Mouse (Mus musculus) lung, embryonic 16.5 days (tissue): ENCODE measurements around the gene Txlna. TPM values are rescaled to one million over a fixed set of nuclear protein-coding genes. Genes with fewer than 3 reads are reported as not detected.

Experiments
- microRNA-seq: library from miRNA; unstranded; fragments of <30 nt; microRNA quantifications from one replicate; pipeline ENCODE4, GENCODE M21; 2016
- polyA plus RNA-seq: library from polyadenylated mRNA; unstranded; fragments of >200 nt; fragmentation: Nextera tagmentation; extraction: Ambion mirVana; gene quantifications from 2 replicates; pipeline ENCODE4 v1.2.1, GENCODE M21; 2015

Txlna gene
- polyA plus RNA-seq, 1 experiment from 2014 or later, result 80.4 TPM

Small RNAs within 50 kb of the gene (microRNA-seq; reads per million reads assigned to microRNA genes)
- gene Mir7016, result not detected

Other genes with a start within 250 kb of the Txlna start
- gene Zbtb8b, start 200.2 kb downstream of the Txlna start, polyA plus RNA-seq, result 2.7 and 4.1 TPM in 2 replicates
- 25.5 and 29.2 TPM in 2 replicates for gene Bsdc1, start 179.5 kb downstream of the Txlna start, polyA plus RNA-seq
- not detected in 2 replicates for gene Tssk3, start 150.0 kb downstream of the Txlna start, polyA plus RNA-seq
- not detected in 2 replicates for gene Fam229a, start 149.9 kb downstream of the Txlna start, polyA plus RNA-seq
- 506 and 544 TPM in 2 replicates for gene Marcksl1, start 127.5 kb downstream of the Txlna start, polyA plus RNA-seq
- gene Hdac1, start 98.4 kb downstream of the Txlna start, polyA plus RNA-seq, result 243 and 247 TPM in 2 replicates
- gene Lck, start 67.4 kb downstream of the Txlna start, polyA plus RNA-seq, result 10.7 and 26.5 TPM in 2 replicates
- 5.3 and 6.3 TPM in 2 replicates for gene Fam167b, start 62.5 kb downstream of the Txlna start, polyA plus RNA-seq
- 229 and 231 TPM in 2 replicates for gene Eif3i, start 40.4 kb downstream of the Txlna start, polyA plus RNA-seq
- 190 and 198 TPM in 2 replicates for gene Tmem234, start 40.4 kb downstream of the Txlna start, polyA plus RNA-seq
- 3.8 TPM in 2 replicates for gene Dcdc2b, start 26.8 kb downstream of the Txlna start, polyA plus RNA-seq
- gene Iqcc, start 22.0 kb downstream of the Txlna start, polyA plus RNA-seq, result 29.3 and 29.7 TPM in 2 replicates
- gene Ccdc28b, start 17.1 kb downstream of the Txlna start, polyA plus RNA-seq, result 65.8 and 71.1 TPM in 2 replicates
- gene Kpna6, start 31.7 kb upstream of the Txlna start, polyA plus RNA-seq, result 15.8 and 18.2 TPM in 2 replicates
- 10.5 and 13.4 TPM in 2 replicates for gene Tmem39b, start 55.8 kb upstream of the Txlna start, polyA plus RNA-seq
- 84.3 and 93.1 TPM in 2 replicates for gene Khdrbs1, start 101.2 kb upstream of the Txlna start, polyA plus RNA-seq
- 302 and 330 TPM in 2 replicates for gene Ptp4a2, start 170.2 kb upstream of the Txlna start, polyA plus RNA-seq